Mouse (Mus musculus) C2C12 (cell line): Measurements from ENCODE around the gene Brinp1.

ENCODE experiments used
- CEBPB ChIP-seq: IDR thresholded peaks from one replicate; pipeline ENCODE4 v1.6.1; 2011; ENCODE audit warnings: low read depth, mild to moderate bottlenecking, control low read depth, moderate library complexity
- CTCF ChIP-seq: IDR thresholded peaks from one replicate; pipeline ENCODE4 v1.5.1; 2011; ENCODE audit not compliant: control insufficient read depth, insufficient read depth, insufficient read length
- MAX ChIP-seq: IDR thresholded peaks from one replicate; pipeline ENCODE4 v1.6.1; 2011; ENCODE audit warnings: mild to moderate bottlenecking, control low read depth
- MYOD1 ChIP-seq: IDR thresholded peaks from one replicate; pipeline ENCODE4 v1.6.1; 2011; ENCODE audit warnings: low read depth; ENCODE audit not compliant: control insufficient read depth, insufficient read length

DNA sequence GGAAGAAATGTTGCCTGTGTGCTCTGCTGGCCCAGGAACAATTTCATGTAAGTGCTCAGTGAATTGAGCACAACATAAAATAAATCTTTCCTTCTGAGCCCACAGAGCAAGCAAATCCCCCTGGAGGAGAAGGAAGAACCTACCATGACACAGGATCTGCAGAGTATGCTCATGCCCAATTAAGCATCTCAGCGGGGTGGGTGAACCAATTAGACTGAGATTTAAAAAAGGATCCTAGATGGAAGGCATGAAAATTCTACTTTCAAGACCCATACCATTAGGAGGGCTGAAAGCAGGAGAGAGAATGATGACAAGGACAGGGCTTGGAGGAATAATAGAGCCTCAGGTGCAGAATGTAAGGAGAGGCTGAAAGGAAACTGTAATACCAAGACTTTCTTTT, 107.2 kb downstream of the Brinp1 start:
- TF ChIP-seq CEBPB (no peak), CTCF (no peak), MYOD1 (no peak), MAX (no peak)
